Mouse (Mus musculus): ENCODE measurements around the gene Cyct.

GRCm38 (mm10) chr2:76378646-76379045 is 18.4 kb upstream of the Cyct start:
- TF ChIP-seq HCFC1 (IDR thresholded peaks at IDR 0.05; ENCODE audit: borderline replicate concordance, insufficient read depth, low read length), result no peak
- TF ChIP-seq MAFK (IDR thresholded peaks at IDR 0.05; ENCODE audit: insufficient read depth, low read depth, low read length), result no peak
- no peak for TF ChIP-seq ZNF384 (IDR thresholded peaks at IDR 0.05; ENCODE audit: low read depth, low read length)
